Mouse (Mus musculus) spleen, adult 18-20 months (tissue): ENCODE data around the gene Pak4.
"Not testable (repeated sequence)": the region's sequence is repeated elsewhere in the genome, so short reads cannot be mapped to it uniquely, and the experiment has no call there.

ENCODE experiments used
- DNase-seq, 2 experiments: peaks; one replicate each; pipeline ENCODE4 v3.0.0; 2022; ENCODE audit warnings: mixed read lengths in 2 of 2

The Pak4 gene

DNA sequence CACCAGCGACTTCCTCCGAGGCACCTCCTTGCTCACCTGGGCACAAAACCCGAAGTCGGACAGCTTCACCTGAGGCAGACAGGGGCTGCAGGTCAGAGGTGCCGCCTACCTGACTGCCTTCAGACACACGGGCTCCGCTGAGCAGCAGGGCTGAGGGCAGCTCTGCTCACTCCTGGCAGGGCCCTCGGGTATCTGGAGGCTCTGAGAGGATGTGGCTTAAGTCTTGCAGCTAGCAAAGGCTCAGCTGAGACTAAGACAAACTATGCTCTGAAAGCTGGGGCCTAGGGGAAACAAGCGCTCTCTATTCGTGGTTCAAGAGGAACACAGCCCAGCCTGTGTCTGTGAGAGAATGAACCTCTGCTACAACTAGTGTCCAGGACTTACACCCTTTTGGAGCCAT lies 37.1 kb downstream of the Pak4 start:
- no peak for DNase-seq

DNA sequence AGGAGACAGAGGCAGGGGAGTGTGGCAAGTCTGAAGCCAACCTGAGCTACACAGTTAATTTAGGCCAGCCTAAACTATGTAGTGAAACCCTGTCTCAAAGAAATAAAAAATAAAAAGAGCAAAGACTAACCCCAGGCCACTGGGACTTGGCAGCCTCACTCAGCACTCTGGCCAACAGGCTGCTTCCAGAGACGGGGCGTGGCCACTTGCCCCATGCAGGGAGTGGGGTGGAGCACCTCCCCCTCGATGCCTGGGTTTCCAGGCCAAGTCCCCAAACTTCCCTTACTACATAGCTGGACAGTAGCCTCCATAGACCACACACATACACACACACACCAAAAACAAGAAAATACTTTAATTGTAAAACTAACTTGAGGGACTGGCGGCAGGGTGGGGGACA lies 39.5 kb downstream of the Pak4 start:
- DNase-seq, result no peak

DNA sequence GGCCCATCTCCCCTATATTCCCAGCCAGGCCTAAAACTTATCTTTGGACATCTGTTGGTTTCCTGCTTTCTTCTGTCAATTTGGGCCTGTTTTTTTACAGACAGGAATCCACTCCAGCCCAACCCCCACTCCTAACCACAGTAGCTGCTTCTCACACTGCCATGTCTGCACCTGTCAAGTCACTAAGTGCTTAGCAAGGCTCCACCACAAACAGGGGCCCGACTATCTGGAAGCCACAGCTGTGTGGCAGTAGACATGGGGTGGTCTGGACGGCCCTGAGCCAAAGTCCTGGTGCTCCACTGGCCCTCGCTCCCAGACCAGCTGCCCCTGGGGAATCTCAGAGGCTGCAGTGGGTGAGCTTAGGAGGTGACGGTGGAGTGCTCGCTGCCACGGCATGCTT lies 40.3 kb downstream of the Pak4 start:
- no peak for DNase-seq

DNA sequence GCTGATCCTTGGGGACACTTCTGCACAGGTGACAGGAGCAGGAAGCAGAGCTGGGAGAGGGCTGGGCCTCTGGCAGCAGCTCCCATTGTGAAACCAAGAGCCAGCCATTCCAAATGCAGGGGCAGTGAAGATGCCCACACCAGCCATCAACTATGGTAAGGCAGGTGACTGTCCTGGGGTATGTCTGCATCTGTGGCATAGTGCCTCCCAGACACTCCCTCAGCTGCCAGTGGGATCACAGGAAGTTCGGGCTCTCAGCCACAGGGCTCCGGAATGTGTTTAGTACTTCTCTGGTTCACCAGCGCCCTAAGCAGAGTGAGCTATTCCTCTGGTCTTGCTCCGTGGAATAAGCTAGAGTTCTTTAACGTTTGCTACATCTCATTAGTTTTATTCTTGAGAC lies 40.9 kb downstream of the Pak4 start:
- DNase-seq, result no peak

DNA sequence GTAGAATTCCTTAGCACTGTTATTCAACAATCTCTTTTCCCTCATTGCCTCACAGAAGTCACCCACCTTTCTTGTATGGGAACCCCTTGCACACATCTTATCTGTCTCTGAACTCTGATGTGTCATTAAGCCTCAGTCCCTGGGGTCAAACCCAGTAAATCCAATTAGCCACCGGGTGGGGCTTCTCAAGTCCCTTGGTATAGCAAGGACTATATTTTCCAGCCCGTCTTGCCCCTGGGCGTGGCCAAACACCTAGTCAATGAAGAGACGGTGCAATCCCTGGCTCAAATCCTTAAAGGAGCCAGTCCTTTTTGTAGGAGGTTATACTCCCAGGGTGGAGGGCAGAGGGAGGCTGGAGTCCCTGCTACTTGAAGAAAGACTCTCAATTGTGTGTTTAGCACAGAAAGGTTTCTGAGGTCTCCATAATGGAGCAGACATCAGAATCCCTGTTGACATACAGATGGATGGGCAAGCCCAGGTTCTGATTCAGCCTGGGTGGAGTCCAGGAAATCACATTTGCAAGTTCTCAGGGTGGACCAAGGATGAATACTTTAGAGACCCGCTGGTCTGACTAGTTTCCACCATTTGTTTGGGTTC lies 41.9 kb downstream of the Pak4 start:
- DNase-seq, result no peak

DNA sequence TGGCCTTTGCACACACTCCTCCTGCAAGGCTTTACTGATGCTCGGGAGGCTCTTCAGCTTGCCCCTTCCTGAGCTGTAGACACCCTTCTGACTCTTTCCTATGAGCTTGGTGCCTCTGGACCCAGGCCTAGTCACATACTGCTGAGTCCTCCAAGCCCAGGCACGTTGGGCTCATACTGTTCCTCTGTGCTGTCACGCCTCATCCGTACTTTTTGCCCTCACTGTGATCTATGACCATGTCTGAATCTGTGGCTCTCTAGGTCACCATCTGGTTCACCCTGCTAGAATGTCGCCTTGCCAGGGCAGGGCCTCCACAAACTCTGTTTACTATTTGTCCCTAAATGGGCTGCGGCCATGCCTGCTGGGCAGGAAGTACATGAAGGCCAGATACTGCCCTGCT lies 44.9 kb downstream of the Pak4 start:
- no peak for DNase-seq

DNA sequence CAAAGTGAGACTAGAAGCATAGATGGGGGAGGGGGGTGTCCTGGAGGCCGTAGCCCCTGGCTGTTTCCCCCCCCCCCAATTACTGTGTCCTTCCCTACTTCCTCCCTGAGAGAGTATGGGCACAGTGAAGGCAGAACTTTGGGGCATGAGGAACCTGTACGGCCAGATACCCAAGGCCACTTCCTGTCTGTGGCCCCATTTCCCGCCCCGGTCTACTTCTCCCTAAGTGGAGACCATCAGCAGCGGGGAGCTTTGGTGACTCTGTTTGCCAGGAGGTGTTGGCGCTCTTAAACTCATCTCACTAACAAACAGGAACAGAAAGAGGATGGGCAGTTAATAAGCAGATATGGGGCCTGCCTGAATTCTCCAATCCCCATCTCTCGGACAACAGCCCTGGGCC lies 50.4 kb downstream of the Pak4 start:
- DNase-seq, result no peak

DNA sequence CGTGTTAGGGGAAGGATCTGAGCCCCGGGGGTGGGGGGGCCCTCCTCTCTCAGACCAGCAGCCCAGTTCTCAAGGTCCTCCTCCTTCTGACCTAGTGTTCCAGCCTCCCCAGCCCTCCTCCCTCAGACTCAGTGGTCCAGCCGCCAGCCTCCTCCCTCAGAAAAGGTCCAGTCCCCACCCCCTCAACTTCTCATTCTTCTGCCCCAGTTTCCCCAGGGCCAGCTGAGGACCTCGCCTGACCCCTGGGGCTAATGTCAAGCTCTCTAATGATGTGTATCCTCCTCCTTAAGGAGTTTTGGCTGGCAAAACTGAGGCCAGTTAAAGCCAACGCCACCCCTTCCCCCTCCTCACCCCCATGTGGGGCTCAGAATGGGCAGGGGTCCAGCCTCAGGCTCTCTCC lies 50.8 kb downstream of the Pak4 start, which contains the start of gene Nccrp1:
Gene Nccrp1 (minus strand): TSS at position 101 of the 400 bp plus-strand sequence.
- no peak for DNase-seq

DNA sequence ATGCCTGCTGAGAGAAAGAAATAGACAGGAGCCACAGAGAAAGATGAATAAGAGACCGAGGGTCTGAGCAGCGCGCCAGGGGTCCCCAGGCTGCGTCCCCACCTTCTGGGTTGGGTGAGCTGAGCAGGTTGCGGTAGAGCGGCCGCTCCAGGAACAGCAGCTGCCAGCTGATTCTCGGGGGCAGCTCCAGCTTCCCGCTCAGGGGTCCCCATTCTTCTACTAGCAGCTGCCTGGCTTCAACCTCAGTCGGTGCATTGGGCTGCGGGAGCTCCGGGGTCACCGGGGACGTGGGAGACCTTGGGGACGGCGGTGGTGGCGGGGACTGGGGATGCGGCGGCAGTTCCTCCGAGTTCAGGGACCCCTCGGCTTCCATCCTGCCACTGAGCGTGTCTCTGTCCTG lies 51.3 kb downstream of the Pak4 start:
- DNase-seq, result no peak

DNA sequence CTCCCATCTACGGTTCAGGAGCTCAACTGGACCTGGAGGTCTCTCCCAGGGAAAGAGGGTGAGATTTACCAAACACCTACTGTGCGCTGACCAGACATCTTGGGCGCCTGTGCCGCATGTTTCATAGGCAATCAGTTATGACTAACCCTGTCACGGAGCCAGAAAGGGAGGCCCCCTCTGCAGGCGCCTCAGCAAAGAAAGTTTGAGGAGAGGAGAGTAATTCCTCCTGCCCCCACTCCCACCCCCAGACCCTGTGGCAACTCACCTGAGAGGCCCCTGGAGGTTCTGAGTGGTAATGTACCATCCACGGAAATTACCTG lies 52.1 kb downstream of the Pak4 start:
- DNase-seq, result no peak

DNA sequence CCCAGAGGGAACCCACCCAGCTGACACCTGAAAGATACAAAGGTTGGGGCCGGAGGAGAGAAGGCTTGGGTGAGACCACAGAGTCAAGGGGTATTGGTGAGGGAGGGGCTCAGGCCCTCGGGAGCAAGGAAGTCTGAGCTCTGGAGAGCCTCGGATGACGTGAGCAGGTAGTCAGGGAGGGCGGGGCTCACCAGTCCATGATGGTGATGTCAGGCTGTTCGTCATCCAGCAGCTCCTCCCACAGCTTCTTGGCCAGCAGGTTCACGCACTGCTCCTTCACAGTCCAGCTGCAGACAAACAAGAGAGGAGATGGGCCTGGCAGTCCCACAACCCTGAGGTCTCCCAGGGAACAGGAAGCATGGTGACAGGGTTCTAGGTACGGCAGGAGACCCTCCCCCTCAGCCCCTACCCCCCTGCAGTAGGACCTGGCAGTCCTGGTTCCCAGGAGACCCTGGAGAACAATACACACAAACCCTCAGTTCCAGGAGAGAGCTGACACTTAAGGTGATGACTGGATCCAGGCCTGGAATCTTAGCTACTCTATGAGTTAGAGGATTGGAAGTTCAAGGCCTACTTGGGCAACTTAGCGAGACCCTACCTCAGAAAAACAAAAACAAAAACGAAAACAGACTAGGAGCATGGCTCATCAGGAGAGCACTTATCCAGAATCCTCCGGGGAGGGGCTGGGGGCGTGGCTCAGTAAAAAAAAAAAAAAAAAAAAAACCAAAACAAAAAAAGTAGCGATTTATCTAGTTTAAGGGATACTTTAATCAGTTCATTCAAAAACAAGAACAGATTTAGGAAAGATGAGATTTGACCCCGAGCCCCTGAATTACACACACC lies 52.7 kb downstream of the Pak4 start:
- no peak for DNase-seq

DNA sequence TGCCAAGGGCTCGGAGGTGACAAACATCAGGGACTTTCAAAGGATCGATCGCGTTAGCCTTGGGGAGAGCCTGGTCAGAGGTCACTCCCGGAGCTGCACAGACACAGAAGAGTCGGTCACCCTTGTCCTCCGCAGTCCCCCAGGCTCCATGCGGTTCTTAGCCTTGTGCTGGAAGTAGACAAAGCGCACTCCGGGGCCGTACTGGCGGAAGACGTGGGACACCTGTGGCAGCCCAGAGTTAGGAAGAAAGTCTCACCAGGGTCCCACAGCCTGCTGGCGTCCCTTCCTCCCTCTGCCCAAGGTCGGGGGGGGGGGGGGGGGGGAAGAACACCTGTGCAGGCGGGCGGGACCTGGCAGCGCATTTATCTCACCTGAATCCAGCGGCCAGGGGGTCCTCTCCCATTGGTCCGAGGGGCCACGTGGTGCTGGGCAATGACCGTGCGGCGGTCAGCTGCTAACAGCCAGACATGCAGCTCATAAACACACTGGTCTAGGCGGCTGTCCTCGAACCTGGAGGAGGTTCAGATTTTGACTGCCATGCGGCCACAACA lies 53.9 kb downstream of the Pak4 start:
- DNase-seq, result no peak

DNA sequence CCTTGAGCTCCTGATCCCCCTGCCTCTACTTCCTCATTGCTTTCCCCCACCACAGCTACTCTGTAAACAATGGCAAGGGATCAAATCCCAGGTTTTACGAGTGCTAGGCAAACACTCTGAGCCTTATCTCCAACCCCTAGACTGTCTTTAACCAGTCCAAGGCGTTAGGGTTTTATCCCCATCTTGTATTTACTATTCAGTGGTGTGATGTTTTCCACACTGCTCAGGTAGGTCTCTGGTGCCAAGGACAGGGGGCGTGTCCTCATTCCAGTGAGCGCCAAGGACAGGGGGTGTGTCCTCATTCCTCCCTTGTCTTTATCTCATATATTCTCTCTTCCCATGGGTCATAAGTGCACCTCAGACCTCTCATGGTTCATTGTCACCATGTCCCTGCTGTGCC lies 57.5 kb downstream of the Pak4 start, which contains the start of gene Sycn:
Gene Sycn (plus strand): TSS at position 360 of the 400 bp plus-strand sequence.
- DNase-seq, result no peak

DNA sequence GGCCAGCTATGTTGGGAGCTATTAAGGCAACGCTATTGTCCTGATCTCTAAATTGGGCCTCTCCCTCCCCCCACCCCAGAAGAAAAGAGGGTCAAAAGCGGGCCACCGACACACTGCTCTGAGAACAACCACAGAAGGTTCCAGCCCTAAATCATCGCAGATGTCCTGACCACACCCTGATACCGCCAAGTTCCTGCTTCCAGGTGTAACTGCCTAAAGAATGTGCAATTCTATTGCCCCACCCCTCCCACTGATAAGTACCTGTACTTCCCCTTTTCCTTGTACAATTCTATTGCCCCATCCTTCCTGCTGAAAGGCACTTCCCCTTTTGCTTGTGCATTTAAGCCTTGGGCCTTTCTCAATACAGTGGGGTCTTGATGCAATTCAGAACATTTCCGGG lies 59.1 kb downstream of the Pak4 start:
- DNase-seq, result not testable (repeated sequence)

DNA sequence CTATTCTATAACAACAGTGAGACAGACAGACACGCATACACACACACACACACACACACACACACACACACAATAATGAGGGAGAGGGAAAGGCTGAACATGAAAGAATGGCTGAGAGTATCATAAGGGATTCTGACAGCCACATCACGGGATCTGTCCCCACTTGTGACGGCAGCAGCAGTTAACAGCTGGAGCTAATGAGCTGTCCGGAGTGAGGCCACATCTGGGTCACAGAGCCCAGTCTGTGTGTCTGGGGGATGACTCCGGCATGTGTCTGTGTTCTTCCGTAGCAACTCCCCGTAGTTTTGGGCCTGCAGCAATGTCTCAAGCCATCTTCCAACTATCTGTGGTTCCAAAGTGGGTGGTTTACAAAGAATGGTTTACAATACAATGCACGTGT lies 66.0 kb downstream of the Pak4 start:
- DNase-seq, result no peak

DNA sequence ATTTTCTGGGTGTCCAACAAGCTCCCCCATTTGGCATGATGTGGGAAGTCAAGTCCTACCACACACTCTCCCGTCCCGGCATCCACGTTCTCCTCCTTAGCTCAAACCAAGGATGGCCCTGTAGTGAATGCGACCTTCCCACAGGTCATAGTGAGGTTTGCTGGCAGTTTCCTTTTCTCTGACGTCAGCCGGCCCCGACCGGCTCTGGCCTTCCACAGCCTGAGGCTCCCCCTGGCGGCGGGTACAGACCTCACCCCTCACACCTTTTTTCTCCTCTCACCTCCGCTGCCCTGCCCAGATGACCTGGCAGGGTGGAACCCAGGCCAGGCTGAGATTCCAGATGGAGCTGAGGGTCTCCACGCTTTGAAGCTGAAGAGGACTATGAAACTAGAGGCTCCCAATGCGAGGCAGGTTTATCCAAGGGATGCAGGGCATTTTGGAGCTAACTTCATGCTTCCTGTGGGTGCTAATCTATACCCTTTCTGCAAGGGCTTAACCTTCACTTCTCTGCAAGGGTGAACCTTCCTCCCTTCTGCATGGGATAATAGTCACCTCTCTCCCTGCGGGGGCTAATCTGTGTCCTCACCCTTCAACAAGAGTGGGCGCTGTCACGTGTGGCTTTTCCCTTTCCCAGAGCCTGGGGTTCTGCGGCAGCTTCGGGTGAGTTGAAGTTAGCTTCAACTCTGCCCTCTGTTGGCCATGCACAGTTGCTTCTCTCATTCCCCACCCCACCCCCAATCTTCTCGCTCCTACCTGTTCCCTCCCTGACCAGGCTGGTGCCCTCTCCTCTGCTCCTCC lies 69.9 kb downstream of the Pak4 start:
- DNase-seq, result peak; percentile 79 to 93

DNA sequence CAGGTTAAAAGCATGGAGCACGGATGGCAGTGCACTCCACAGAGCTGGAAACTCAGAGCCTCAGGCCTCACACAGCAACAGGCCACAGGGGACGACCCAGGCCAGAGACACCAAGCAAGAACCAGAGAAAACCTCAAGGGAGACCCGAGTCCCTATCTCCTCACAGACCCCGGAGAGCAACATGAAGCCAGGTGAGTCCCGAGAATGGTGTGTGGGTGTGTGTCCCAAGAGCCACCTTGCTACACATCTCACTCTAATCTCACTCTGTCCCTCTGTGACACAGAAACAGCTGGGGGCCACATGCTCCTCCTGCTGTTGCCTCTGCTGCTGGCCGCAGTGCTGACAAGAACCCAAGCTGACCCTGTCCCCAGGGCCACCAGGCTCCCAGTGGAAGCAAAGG lies 75.4 kb downstream of the Pak4 start, which contains the start of gene Ifnl3:
Gene Ifnl3 (plus strand): TSS at position 301 of the 400 bp plus-strand sequence.
- DNase-seq, result not testable (repeated sequence)

DNA sequence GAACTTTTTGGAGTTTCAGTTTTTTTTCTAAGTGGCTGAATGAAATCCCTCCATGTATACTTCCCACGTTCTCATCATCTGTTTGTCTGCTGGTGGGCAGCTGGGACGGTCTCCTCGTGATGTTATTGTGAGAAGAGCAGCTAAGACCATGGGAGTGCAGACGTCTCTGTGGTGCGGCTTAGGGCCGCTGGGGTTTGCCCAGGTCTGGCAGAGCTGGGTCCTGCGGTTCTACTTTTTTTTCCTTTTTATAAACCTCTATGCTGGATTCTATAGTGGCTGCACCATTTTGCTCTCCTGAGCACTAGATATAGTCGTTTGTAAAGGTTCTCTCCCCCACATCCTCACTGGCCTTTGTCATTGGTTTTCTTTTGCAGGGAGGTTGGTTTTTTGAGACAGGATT lies 86.5 kb downstream of the Pak4 start:
- DNase-seq, result no peak

DNA sequence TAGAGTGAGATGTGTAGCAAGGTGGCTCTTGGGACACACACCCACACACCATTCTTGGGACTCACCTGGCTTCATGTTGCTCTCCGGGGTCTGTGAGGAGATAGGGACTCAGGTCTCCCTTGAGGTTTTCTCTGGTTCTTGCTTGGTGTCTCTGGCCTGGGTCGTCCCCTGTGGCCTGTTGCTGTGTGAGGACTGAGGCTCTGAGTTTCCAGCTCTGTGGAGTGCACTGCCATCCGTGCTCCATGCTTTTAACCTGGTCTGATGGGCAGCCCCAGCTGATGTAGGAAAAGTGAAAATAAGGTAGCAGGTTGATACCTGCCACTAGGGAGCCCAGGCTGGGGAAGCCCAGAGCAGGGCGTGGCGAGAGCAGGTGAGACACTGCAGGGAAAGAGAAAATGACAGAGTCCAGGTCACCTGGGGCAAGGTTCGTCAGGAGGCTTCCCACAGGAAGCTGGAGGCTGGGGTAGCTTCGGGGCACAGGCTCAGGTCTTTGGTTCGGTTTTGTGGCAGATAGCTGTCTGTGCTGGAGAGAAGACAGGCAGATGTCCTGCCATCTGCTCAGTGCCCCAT lies 87.5 kb downstream of the Pak4 start, which contains the start of gene Ifnl2:
Gene Ifnl2 (minus strand): TSS at position 51 of the 570 bp plus-strand sequence.
- not testable (repeated sequence) for DNase-seq

DNA sequence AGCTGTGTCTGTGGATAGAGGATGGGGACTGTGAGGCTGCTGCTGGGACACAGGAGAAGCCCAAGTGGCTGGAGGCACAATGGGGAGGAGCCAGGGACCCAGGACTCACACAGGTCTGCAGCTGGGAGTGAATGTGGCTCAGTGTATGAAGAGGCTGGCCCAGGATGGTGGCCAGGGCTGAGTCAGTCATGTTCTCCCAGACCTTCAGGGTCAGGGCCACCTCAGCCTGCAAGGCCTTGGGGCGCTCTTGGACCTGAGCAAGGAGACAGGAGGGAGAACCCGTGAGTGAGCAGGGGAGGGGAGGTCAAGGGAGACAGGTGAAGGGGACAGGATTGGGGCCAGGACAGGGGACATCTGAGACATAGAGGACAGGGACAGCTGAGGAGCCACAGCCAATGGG lies 88.9 kb downstream of the Pak4 start:
- DNase-seq, result not testable (repeated sequence)
